Mouse (Mus musculus): ENCODE measurements around the gene Dchs2. TPM values are rescaled to one million over a fixed set of nuclear protein-coding genes. Genes with fewer than 3 reads are reported as not detected.

Dchs2 gene
- polyA plus RNA-seq, 1 experiment from 2014 or later = 0.59 TPM

DNA sequence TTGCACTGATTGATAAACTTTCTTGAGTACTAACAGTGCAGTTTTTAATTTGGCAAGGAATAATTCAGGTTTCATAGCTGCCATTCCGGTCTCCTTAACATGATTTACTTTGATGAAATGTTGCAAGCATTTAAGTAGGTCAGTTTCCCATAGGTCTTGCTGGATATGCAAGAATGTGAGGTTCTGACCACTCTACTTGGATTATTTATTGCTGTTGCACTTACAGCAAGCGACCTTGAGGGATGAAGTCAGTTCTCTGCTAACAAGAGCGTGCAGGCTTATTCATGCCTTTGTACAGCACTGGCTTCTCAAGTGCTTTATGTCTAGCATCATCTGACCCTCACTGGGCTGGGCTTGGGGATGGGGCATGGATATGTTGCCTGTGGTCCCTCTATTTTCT is 35.9 kb downstream of the Dchs2 start:
- 88% methylated on average over 3 of the region's 3 CpGs for WGBS
- Histone ChIP-seq H3K4me3 (no peak overlapping the region), H3K27ac (no peak overlapping the region), H3K36me3 (no peaks in the 10 kb centered on the region), H3K9me3 (no peaks in the 10 kb centered on the region), H3K27me3 (ENCODE audit: insufficient read depth, poor library complexity, severe bottlenecking) (no peaks in the 10 kb centered on the region), H3K4me1 (replicated peaks) (no peaks in the 10 kb centered on the region)
- DNase-seq (ENCODE audit: low spot score) = no peak

DNA sequence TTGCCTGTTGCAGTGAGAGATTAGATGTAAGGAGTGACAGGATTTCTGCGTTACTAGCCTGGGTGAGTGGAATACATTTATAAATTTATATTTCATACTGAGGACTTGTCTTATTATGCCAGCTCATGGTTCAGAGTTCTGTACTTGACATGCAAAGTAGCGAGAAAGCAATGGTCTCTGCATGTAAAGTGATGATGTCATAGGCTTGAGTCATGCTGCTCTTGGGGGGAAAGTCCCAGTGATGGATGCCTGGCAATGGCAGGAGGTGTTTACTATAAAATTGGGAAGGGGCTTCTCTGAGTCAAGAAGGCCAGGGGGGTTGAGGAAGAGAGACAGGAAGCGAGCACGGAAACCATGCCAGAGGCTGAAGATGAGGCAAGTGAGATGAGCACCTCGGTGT is 57.8 kb downstream of the Dchs2 start:
- WGBS = 94% methylated on average over 5 of the region's 5 CpGs

DNA sequence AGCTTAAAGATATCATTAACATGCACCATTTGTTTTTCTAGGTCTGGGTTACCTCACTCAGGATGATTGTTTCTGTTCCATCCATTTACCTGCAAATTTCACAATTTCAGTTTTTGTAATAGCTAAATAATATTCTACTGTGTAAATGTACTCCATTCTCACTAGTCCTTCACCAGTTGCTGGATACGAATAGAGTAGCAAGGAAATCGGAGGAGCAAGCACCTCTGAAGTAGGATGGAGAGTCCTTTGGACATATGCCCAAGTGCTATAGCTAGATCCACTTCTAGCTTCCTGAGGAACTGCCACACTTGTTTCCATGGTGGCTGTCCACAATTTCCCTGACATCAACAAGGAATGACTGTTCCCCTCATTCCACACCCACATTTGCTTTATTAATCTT is 63.5 kb downstream of the Dchs2 start:
- H3K9me3 ChIP-seq = no peaks in the 10 kb centered on the region
- H3K4me3 ChIP-seq = no peak overlapping the region
- 94% methylated on average over 2 of the region's 2 CpGs for WGBS
- no peaks in the 10 kb centered on the region for H3K36me3 ChIP-seq
- H3K27ac ChIP-seq = no peak overlapping the region
- no peak for DNase-seq (ENCODE audit: low spot score)
- no peaks in the 10 kb centered on the region for H3K4me1 ChIP-seq (replicated peaks)
- H3K27me3 ChIP-seq (ENCODE audit: insufficient read depth, poor library complexity, severe bottlenecking) = no peaks in the 10 kb centered on the region

More for the DNA sequence above, 57.8 kb downstream of the Dchs2 start:
- no peak overlapping the region for H3K4me3 ChIP-seq
- DNase-seq (ENCODE audit: low spot score) = no peak
- H3K4me1 ChIP-seq (replicated peaks) = no peaks in the 10 kb centered on the region
- H3K27ac ChIP-seq = no peak overlapping the region
- H3K36me3 ChIP-seq = no peaks in the 10 kb centered on the region
- no peaks in the 10 kb centered on the region for H3K9me3 ChIP-seq
- H3K27me3 ChIP-seq (ENCODE audit: insufficient read depth, poor library complexity, severe bottlenecking) = no peaks in the 10 kb centered on the region

DNA sequence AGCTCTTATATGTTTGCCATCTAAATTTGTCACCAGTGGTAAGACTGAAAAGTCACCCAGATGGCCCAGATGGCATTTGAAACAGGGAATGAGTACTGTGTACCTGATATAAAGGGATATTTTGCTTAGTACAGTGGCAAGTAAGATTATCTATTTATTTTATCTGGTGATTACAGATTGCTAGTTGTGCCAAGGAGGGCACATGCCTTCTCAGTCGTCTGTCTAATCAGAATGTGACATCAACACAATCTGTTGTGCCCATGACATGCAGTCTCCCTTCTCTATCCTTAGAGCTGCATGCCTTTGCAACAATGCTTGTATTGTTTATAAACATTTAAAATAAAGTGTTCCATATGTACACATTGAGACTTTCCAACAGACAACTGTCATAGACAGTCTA is 64.7 kb downstream of the Dchs2 start:
- H3K27me3 ChIP-seq (ENCODE audit: insufficient read depth, poor library complexity, severe bottlenecking) = no peaks in the 10 kb centered on the region
- H3K9me3 ChIP-seq = no peaks in the 10 kb centered on the region
- DNase-seq (ENCODE audit: low spot score) = no peak
- no peaks in the 10 kb centered on the region for H3K36me3 ChIP-seq
- no peak overlapping the region for H3K27ac ChIP-seq
- 79% methylated on average over 1 of the region's 1 CpGs for WGBS
- no peaks in the 10 kb centered on the region for H3K4me1 ChIP-seq (replicated peaks)
- H3K4me3 ChIP-seq = no peak overlapping the region

DNA sequence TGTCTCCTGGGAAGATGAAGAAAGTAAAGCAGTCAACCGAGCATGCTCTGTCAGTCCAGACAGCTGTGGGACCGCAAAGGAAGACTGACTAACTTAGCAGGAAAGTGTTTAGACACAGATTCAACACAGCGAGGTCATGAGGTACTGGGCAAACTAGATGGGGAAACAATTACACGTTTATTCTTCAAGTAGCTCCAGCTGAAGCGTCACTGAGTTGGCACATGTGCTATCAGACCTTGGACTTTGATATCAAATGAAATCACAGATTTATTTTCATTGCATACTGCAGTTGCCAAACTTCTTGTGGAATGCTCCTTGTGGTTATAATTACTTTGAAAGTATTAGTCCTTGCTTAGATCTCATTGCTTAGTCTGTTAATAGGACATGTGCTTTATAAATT is 67.2 kb downstream of the Dchs2 start:
- no peak overlapping the region for H3K4me3 ChIP-seq
- no peak overlapping the region for H3K27ac ChIP-seq
- H3K9me3 ChIP-seq = no peaks in the 10 kb centered on the region
- no peaks in the 10 kb centered on the region for H3K27me3 ChIP-seq (ENCODE audit: insufficient read depth, poor library complexity, severe bottlenecking)
- WGBS = 72% methylated on average over 5 of the region's 5 CpGs
- DNase-seq (ENCODE audit: low spot score) = no peak
- no peaks in the 10 kb centered on the region for H3K36me3 ChIP-seq
- no peaks in the 10 kb centered on the region for H3K4me1 ChIP-seq (replicated peaks)

DNA sequence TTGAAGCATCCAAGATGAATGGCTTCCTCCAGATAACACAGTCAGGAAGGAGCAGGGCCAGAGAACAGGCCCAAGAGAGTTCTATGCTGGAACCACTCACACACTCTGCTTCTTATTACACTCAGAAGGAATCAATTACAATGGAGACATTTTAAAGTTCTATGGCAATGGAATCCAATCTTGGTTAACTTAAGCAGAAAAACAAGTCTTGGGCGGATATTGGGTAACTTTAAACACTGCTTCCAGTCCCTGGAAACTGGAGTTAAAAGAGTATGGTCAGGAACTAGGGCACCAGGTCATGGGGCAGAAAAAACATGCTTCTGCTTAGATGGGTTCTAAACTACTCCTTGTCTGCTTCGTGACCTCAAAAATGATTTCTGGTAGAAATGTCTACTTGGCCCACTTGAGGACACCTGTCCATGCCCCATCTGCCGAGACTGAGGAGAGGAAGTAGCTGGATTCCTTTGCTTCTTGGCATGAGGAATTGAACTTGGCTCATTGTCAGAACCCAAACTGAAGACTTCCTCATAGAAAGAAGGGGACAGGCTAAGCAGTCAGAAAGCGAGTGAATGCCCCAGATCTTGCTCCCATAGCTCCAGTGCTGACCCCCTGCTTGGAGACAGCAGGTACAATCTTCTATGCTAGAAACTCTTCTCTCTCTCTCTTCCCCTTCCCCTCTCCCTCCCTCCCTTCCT is 73.7 kb downstream of the Dchs2 start:
- Histone ChIP-seq H3K9me3 (no peaks in the 10 kb centered on the region), H3K4me1 (replicated peaks) (no peaks in the 10 kb centered on the region), H3K4me3 (no peak overlapping the region), H3K36me3 (no peaks in the 10 kb centered on the region), H3K27ac (no peak overlapping the region), H3K27me3 (ENCODE audit: insufficient read depth, poor library complexity, severe bottlenecking) (no peaks in the 10 kb centered on the region)
- no peak for DNase-seq (ENCODE audit: low spot score)
- WGBS = 74% methylated on average over 4 of the region's 4 CpGs

DNA sequence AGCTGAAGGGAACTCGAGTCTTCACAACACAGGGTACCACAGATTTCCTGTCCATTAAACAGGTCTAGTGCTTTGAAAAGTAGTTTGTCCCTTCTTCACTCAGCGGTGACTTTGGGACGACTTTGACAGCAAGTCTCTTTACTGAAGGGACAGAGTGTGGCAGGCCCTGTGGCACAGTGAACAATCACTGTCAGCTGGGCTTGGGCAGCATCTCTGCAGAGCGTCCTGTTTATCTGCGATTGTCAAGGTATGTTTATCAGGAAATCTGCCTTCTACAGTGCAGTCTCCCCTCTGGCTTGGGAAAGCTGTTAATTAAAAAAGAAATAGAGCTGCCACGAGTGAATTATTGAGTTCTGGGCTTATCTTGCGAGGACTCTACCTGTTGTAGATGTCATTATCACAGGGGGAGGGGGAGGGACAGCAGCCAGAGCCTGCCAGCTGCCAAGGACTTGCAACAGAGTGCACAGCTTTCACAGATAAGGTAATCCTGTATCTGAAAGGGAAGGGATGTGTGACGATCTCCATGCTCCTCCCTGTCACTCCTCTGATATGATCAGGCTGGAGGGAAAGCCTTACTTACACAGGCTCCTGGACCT is 77.4 kb downstream of the Dchs2 start:
- peaks cover 11% of the 10 kb centered on the region for H3K4me1 ChIP-seq (replicated peaks)
- WGBS = 67% methylated on average over 8 of the region's 8 CpGs
- no peak overlapping the region for H3K27ac ChIP-seq
- H3K36me3 ChIP-seq = no peaks in the 10 kb centered on the region
- H3K27me3 ChIP-seq (ENCODE audit: insufficient read depth, poor library complexity, severe bottlenecking) = no peaks in the 10 kb centered on the region
- DNase-seq (ENCODE audit: low spot score) = no peak
- no peaks in the 10 kb centered on the region for H3K9me3 ChIP-seq
- H3K4me3 ChIP-seq = no peak overlapping the region

DNA sequence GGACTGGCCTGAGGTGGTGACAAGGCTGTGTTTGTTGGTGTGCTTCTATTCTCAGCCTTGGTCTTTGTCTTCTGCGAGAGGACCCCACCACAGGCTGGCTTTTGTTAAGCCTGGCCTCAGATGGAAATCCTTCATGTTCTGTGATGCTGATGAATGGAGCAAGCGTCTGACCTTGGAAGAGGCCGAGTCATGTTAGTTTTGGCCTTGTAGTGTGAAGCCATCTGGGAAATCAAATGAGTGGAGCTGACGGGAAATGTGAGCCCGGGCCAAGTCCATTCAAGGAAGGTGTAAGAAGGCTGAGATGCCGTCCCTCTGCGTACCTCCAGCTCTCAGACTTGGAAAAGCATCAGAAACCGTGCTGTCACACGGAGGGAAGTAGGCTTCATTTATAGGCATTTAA is 81.9 kb downstream of the Dchs2 start:
- DNase-seq (ENCODE audit: low spot score) = no peak
- 62% methylated on average over 9 of the region's 9 CpGs for WGBS
- Histone ChIP-seq H3K9me3 (no peaks in the 10 kb centered on the region), H3K4me3 (no peak overlapping the region), H3K4me1 (replicated peaks) (peaks cover 35% of the 10 kb centered on the region), H3K36me3 (no peaks in the 10 kb centered on the region), H3K27me3 (ENCODE audit: insufficient read depth, poor library complexity, severe bottlenecking) (no peaks in the 10 kb centered on the region), H3K27ac (peak overlapping the region; percentile 35; the same call in 1 of the 2 replicates)

DNA sequence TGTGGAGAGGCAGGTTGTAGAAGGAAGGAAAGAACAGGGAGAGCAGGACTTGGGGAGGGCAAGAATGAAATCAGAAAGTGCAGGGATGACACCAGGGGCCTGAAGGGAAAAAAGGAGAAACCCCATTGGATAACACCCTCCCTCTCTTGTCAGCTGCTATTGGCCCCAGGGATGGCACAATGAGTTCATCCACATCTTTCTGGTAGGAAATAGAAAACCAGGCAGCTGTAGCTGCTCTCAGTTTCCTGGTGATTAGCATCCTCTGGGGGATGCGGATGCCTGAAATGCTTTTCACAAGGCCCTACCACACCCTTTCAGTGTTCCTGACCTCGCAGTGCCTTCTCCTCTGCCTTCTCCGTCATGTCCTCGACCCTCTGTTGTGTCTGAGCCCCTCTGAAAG is 82.5 kb downstream of the Dchs2 start:
- Histone ChIP-seq H3K4me3 (no peak overlapping the region), H3K4me1 (replicated peaks) (peaks cover 35% of the 10 kb centered on the region), H3K36me3 (no peaks in the 10 kb centered on the region), H3K9me3 (no peaks in the 10 kb centered on the region), H3K27ac (peak overlapping the region; percentile 35; the same call in 1 of the 2 replicates), H3K27me3 (ENCODE audit: insufficient read depth, poor library complexity, severe bottlenecking) (no peaks in the 10 kb centered on the region)
- DNase-seq (ENCODE audit: low spot score) = no peak
- 50% methylated on average over 4 of the region's 4 CpGs for WGBS

DNA sequence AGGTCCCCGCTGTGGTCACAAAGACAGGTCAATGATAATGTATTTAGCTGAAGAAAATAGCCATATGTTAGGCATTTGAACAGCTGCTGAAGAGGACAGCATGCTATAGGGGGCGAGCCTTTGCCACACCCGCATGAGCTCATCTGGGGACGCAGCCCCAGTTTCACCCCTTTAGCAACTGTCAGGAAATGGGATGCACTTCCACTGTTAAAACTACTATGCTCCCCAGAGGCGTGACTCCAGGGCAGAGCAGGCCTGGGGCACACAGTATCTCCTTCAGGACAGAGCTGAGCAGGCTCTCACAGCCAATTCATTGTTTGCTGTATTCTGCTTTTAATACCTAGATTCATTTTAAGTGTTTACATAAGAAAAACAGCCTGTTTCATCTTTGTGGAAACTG is 84.2 kb downstream of the Dchs2 start:
- H3K9me3 ChIP-seq = no peaks in the 10 kb centered on the region
- no peak for DNase-seq (ENCODE audit: low spot score)
- no peaks in the 10 kb centered on the region for H3K36me3 ChIP-seq
- H3K27ac ChIP-seq = peak overlapping the region; percentile 4; the same call in 1 of the 2 replicates
- H3K4me1 ChIP-seq (replicated peaks) = peaks cover 35% of the 10 kb centered on the region
- no peak overlapping the region for H3K4me3 ChIP-seq
- no peaks in the 10 kb centered on the region for H3K27me3 ChIP-seq (ENCODE audit: insufficient read depth, poor library complexity, severe bottlenecking)
- WGBS = 58% methylated on average over 5 of the region's 5 CpGs

DNA sequence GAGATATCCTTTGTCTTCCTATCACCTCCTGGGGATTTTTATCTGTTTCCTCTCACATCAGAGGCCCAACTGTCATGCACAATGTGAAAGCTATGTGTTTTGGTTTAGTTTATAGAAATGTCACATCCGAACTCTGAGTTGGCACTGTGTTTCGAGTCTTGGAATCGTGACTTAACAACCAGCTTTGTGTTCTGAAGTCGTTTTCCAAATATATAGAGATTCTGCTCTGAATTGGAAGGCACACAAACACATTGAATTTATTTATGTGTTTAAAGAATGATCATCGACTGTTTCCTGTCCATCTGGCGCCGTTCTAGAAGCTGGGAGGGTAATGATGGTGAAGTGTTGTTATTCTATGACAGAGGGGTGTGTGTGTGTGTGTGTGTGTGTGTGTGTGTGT is 84.8 kb downstream of the Dchs2 start:
- Histone ChIP-seq H3K9me3 (no peaks in the 10 kb centered on the region), H3K4me1 (replicated peaks) (peaks cover 35% of the 10 kb centered on the region), H3K27ac (no peak overlapping the region), H3K36me3 (no peaks in the 10 kb centered on the region), H3K27me3 (ENCODE audit: insufficient read depth, poor library complexity, severe bottlenecking) (no peaks in the 10 kb centered on the region), H3K4me3 (no peak overlapping the region)
- no peak for DNase-seq (ENCODE audit: low spot score)
- WGBS = 78% methylated on average over 7 of the region's 7 CpGs

DNA sequence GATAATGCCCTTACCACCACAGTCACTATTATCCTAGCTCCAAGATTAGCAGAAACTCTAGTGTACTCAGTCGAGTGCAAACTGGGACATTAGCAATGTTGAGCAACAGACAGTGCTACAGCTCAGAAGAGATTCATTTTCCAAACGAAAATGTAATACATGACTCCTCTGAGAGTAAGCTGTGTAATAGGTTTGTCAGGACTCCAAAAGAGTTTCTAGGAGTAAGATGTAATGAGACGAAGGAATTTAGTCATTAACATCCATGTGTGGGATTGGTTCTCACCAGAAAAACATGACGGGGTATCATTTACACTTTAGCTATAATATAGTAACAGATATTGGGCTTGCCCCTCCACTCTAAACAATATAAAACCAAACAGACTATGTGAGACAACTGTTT is 90.3 kb downstream of the Dchs2 start:
- Histone ChIP-seq H3K27ac (no peak overlapping the region), H3K9me3 (no peaks in the 10 kb centered on the region), H3K36me3 (no peaks in the 10 kb centered on the region), H3K27me3 (ENCODE audit: insufficient read depth, poor library complexity, severe bottlenecking) (no peaks in the 10 kb centered on the region), H3K4me1 (replicated peaks) (no peaks in the 10 kb centered on the region), H3K4me3 (no peak overlapping the region)
- no peak for DNase-seq (ENCODE audit: low spot score)
- WGBS = 91% methylated on average over 4 of the region's 4 CpGs

DNA sequence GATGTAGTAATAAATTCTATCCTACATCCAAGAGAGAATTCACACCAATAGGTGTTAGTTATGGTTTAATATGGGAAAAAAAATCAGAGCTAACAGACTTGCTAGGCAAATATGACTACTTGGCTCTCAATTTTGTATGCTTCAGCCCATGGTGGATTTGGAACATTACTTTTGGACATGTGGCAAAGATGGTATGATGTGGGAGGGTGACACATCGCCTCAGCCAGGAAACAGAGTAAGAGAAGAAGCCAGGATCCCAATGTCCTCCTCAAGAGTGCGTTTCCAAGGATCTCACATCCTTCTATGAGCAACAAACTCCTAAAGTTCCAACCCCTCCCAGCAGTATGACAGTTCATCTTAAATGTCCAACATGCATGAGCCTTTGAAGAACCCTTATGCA is 92.4 kb downstream of the Dchs2 start:
- Histone ChIP-seq H3K4me3 (no peak overlapping the region), H3K27me3 (ENCODE audit: insufficient read depth, poor library complexity, severe bottlenecking) (no peaks in the 10 kb centered on the region), H3K4me1 (replicated peaks) (no peaks in the 10 kb centered on the region), H3K9me3 (no peaks in the 10 kb centered on the region), H3K36me3 (no peaks in the 10 kb centered on the region), H3K27ac (no peak overlapping the region)
- 92% methylated on average over 2 of the region's 2 CpGs for WGBS
- DNase-seq (ENCODE audit: low spot score) = no peak

DNA sequence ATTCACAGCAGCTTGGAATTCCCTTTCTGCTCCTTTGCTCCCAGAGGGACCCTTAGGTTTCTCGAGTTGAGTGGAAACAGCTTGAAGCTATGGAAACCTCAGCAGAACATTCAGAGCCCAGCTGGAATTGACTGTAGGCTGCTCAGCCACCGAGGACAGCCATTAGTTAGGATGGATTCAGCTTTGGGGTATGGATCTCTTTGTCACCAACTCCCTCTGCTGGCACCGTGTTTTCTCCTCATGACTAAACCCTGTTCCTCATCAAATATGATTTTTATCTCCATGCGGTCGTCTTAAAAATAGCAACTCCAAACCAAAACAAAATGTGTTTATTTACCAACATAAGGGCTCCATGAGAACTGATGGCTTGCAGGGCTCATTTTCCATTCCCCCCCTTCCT is 94.4 kb downstream of the Dchs2 start:
- no peak for DNase-seq (ENCODE audit: low spot score)
- Histone ChIP-seq H3K4me3 (no peak overlapping the region), H3K27me3 (ENCODE audit: insufficient read depth, poor library complexity, severe bottlenecking) (no peaks in the 10 kb centered on the region), H3K4me1 (replicated peaks) (no peaks in the 10 kb centered on the region), H3K36me3 (no peaks in the 10 kb centered on the region), H3K9me3 (no peaks in the 10 kb centered on the region), H3K27ac (no peak overlapping the region)
- 65% methylated on average over 5 of the region's 5 CpGs for WGBS

All from hindbrain, embryonic 10.5 days (tissue).